Mouse (Mus musculus) ES-E14 (cell line): ENCODE measurements around the gene Arhgef10l. TPM values are rescaled to one million over a fixed set of nuclear protein-coding genes. Genes with fewer than 3 reads are reported as not detected.

Experiments used
- DNase-seq: peaks from one replicate; pipeline ENCODE4 v3.0.0-alpha.2; 2013; ENCODE audit warnings: low read depth, low spot score
- H3K27ac ChIP-seq: 2 replicates; pipeline ENCODE4 v1.5.1; 2012; ENCODE audit warnings: low read depth, mild to moderate bottlenecking, low read length, moderate library complexity, mixed read lengths; ENCODE audit not compliant: poor library complexity, insufficient read depth, severe bottlenecking
- H3K36me3 ChIP-seq: 2 replicates; pipeline ENCODE4 v1.6.1; 2012; ENCODE audit warnings: mild to moderate bottlenecking, low read length, moderate library complexity, mixed read lengths; ENCODE audit not compliant: control insufficient read depth, poor library complexity, insufficient read depth, severe bottlenecking
- H3K4me1 ChIP-seq, 2 experiments: fragments of 150-350 bp in 1 of 2; sonication (generic) in 1 of 2; 2 replicates each; pipeline ENCODE4 v1.6.1; 2012; ENCODE audit warnings: low read length in 2 of 2, mild to moderate bottlenecking in 1 of 2, mixed read lengths in 1 of 2; ENCODE audit not compliant: control insufficient read depth in 2 of 2, insufficient read depth in 2 of 2, poor library complexity in 1 of 2
- H3K4me3 ChIP-seq, 2 experiments: fragments of 150-350 bp in 1 of 2; sonication (generic) in 1 of 2; 2 replicates each; pipeline ENCODE4 v1.5.1; 2012; ENCODE audit warnings: low read length in 2 of 2, low read depth in 1 of 2, mild to moderate bottlenecking in 1 of 2, mixed read lengths in 1 of 2; ENCODE audit not compliant: insufficient read depth in 1 of 2, poor library complexity in 1 of 2, severe bottlenecking in 1 of 2
- H3K9ac ChIP-seq: 2 replicates; pipeline ENCODE4 v1.6.1; 2012; ENCODE audit warnings: low read depth, mild to moderate bottlenecking, low read length, mixed read lengths; ENCODE audit not compliant: poor library complexity, insufficient read depth, severe bottlenecking
- H3K9me3 ChIP-seq: fragments of 150-350 bp; sonication (generic); 2 replicates; pipeline ENCODE4 v1.6.1; 2012; ENCODE audit warnings: low read depth, mild to moderate bottlenecking, low read length; ENCODE audit not compliant: control insufficient read depth, insufficient read depth
- CHD2 ChIP-seq: IDR thresholded peaks from 2 replicates; pipeline ENCODE4 v1.6.1; 2014; ENCODE audit warnings: mild to moderate bottlenecking, low read depth, low read length, inconsistent platforms
- MAFK ChIP-seq: IDR thresholded peaks from 2 replicates; pipeline ENCODE4 v1.6.1; 2014; ENCODE audit warnings: mild to moderate bottlenecking, low read depth, low read length, inconsistent platforms; ENCODE audit not compliant: insufficient read depth
- ZC3H11A ChIP-seq: IDR thresholded peaks from 2 replicates; pipeline ENCODE4 v1.6.1; 2012; ENCODE audit warnings: low read depth, mild to moderate bottlenecking, inconsistent platforms, low read length, borderline replicate concordance
- ZNF384 ChIP-seq: IDR thresholded peaks from 2 replicates; pipeline ENCODE4 v1.6.1; 2012; ENCODE audit warnings: low read depth, low read length, inconsistent platforms
- in situ Hi-C, 2 experiments: fragments of 600-800 bp; cut with MboI; formaldehyde crosslinking; loops; one replicate each; pipeline ENCODE4 v1.15.1; 2025; ENCODE audit warnings: low sequenced_read_pairs in 2 of 2, inconsistent platforms in 1 of 2; ENCODE audit not compliant: unreplicated experiment in 2 of 2
- total RNA-seq: library from RNA; depleted of rRNA; stranded (reverse); fragments of 300-350 nt; gene quantifications from 2 replicates; pipeline ENCODE4 v1.2.3, GENCODE M21; 2012; rRNA removed

The Arhgef10l gene
- total RNA-seq, 1 experiment = 14.8 TPM

- in situ Hi-C loops = no loop called here
- H3K9ac ChIP-seq = no peak overlapping the region
- H3K36me3 ChIP-seq = no peaks in the 10 kb centered on the region
- no peaks in the 10 kb centered on the region for H3K9me3 ChIP-seq
- no peak for TF ChIP-seq CHD2
- no peak for TF ChIP-seq ZNF384
- TF ChIP-seq MAFK = no peak
- no peak for TF ChIP-seq ZC3H11A
- DNase-seq = no peak
- H3K27ac ChIP-seq = no peak overlapping the region
- no peaks in the 10 kb centered on the region for H3K4me1 ChIP-seq
- no peak overlapping the region for H3K4me3 ChIP-seq
Measured at GRCm38 (mm10) chr4:140467254-140467791, 198.5 kb downstream of the Arhgef10l start.

Other genes with a start within 250 kb of the Arhgef10l start
- 250 and 322 TPM in 2 replicates for gene Rcc2, start 34.5 kb upstream of the Arhgef10l start, total RNA-seq
- 0.09 and 0.21 TPM in 2 replicates for gene Padi6, start 76.6 kb upstream of the Arhgef10l start, total RNA-seq
- 1.7 and 2.1 TPM in 2 replicates for gene Padi4, start 108.2 kb upstream of the Arhgef10l start, total RNA-seq
- 1.2 and 1.6 TPM in 2 replicates for gene Padi3, start 144.6 kb upstream of the Arhgef10l start, total RNA-seq
- gene Padi1, start 179.8 kb upstream of the Arhgef10l start, total RNA-seq = 0.09 and 0.16 TPM in 2 replicates
- 0.94 and 1.7 TPM in 2 replicates for gene Padi2, start 240.3 kb upstream of the Arhgef10l start, total RNA-seq